Mouse (Mus musculus) kidney, postnatal 10 days (tissue): Measurements from ENCODE around the gene Itpr2.
"Not testable (repeated sequence)": the region's sequence is repeated elsewhere in the genome, so short reads cannot be mapped to it uniquely, and the experiment has no call there.

ENCODE experiments used
- DNase-seq: peaks from one replicate; pipeline ENCODE4 v3.0.0; 2021; ENCODE audit warnings: mixed read lengths

Itpr2 gene

DNA sequence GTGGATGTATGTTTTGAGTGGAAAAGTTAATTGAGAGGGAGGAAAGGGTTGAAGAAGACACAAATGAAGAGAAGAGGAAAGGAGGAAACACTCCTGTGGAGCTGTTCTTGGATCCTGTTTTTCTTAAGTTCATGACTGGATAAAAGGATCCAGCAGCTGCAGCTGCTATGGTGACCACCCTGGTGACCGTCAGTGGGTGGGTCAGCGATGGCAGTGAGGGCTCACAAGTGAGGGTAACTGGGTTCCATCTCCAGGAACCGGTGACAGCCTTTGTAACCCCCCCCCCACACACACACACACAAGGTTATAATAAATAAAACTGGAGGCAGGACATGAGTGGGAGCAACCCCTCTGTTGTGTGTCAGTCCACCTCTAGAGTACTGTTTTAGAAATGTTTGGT, 833 bp upstream of the Itpr2 start:
- no peak for DNase-seq

DNA sequence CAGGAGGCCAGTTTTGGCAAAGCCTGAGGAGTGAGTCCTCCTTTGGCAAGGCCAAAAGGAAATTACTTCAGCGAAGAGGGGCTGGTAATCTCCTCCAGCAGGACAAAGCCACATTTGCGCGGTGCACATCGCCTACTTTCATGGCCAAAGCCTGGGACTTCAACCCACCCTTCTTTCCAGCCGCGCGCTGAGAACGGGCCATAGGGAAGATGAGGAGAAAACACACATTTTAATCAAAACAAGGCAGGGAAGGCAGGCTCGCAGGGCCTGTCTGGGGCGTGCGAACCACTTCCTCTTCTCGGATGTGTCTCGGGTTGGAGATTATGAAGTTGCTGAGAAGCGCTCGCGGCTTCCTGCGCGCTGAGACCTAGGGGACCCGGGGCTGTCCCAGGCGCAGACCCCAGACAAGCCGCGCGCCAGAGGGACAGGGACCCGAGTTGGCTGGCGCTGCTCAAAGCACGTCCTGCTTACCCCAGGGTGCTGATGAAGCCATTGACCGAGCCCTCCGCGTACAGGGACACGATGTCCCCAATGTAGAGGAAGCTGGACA, 632 bp downstream of the Itpr2 start:
- DNase-seq, result peak; percentile 66

DNA sequence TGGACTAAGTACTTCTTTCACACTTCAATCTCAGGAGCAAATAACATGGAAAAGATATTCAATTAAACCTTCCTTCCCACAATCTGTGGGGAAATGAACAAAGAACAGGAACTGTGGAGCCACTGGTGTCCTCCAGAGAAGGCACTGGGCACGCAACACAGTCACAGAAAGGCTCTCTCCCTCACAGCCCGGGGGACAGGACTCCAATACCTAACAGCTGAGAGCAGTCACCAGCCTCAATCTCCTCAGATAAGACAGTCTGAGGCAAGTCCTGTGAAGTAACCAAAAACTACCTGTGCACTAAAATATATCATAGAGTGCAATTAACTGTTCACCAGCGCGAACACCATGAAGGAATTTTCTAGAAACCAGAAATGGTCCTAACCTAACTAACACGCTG, 1.3 kb downstream of the Itpr2 start:
- DNase-seq, result no peak

DNA sequence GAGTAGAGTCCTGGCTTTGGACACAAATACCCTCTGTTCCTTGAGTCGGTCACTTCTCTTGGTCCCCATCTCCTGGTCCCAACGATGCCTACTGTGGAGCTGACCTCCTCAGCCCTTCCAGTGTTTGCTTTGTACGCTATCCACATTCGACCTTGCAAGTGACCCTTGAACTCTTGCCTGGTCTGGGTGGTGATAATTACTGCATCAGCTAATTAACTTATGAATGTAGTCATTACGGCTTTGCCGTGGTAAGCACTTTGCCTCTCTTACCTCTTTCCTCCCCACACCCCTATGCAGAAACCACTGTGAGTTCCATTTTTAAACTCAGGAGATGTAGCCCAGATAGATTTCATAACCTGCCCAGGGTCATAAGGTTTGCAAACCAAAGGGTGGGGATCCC, 1.8 kb downstream of the Itpr2 start:
- DNase-seq, result no peak

DNA sequence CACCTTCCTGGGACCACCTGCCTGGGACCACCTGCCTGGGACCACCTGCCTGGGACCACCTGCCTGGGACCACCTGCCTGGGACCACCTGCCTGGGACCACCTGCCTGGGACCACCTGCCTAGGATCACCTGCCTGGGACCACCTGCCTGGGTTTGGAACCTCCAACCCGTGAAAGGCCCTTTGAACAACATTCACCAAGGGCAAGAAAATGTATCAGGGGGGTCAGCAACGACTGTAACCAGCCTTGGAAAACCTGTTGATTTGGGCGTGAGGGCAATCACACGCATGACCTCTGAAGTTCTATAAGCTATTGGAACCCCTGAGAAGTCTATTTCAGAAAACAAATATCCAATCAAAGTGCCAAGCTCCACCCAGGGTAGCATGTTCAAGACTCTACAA, 2.5 kb downstream of the Itpr2 start:
- DNase-seq, result no peak

DNA sequence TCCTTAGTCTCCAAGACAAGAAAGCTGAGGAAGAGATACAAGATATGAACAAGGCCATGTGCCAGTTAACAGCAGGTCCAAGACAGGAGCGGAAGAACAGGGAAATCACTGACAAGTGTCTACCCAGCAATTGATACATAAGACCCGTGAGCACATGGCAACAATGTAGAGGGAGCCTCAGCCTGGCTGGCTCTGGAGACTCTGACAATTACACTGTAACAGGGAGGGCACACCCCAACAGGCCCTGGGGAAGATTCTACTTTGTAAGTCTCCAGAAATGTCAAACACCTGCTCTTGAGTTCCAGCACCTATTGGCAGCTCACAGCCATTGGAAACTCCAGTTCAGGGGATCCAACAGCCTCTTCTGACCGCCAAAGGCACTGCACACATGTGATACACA, 3.6 kb downstream of the Itpr2 start:
- no peak for DNase-seq

DNA sequence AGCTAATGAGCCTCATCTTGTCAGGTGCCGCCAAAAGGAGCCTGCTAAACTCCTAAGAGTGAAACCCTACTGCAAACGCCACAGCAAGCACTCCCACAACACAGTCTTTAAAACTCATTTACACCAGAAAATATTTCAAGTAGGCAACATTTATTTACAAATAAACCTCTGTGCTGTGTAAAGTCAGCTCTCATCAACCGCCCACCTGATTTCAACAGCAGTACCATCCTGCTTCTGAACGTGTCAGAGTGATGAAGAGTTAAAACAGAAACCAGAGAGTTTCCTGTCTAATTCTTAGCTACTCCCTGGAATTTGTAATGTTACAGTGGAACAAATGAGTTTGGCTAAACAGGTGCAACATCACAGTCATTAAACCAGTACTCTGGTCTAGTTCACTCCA, 4.2 kb downstream of the Itpr2 start:
- no peak for DNase-seq

DNA sequence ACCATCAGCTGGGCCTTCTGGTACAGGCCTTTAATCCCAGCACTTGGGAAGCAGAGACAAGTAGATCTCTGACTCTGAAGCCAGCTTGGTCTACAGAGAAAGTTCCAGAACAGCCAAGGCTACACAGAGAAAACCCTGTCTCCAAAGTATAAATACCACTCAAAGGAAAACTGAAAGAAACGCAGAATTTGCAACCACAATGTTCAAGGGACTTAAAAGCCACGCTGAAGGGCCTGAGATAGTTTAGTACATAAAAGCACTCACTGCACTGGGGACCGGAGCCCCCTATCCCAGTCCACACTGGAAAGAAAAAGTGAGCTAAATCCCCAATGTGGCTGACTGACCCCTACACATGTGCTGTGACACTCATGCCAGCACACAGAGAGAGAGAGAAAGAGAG, 4.6 kb downstream of the Itpr2 start:
- DNase-seq, result no peak

DNA sequence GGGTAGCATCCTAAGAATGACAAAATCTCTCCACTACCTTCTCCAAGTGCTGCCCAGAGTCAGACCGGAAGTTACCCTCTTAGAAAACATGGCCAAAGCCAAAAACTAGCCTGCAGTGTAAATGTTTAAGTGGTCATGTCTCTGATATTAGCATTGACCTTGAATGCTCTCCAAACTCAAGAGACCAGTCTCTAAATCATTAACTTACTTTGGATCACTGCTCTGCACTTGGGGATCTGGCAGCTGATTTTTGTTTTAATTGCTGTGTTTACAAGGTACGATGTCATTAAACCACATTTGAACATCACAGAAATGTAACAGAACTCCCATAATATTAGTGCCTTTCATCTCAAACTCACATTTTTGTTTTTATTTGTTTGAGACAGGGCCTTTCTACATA, 10.3 kb downstream of the Itpr2 start:
- DNase-seq, result no peak

DNA sequence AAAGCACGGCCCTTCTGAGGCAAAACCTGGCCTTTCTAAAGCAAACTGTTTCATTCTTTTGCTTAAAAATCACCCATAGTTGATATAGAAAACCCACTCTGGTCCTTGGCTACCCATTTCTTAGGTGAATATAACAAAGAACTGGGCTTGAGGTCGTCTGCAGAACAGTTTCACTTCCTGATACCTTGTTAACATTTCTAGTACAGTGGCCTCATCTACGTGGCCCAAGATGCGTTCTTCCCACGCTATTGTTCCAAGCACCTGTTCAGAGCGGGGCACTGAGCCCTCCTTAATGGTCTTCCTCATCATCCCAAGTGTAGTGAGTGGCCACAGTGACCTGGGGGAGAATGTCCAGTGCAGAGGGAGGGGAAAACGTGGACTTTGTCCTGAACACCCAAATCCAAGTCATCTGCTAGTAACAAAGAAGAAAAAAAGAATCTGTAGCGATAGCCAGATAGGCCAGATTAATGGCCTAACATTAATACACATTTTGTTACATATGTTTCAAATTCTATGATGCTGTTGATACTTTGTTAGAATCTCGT, 11.5 kb downstream of the Itpr2 start:
- no peak for DNase-seq

DNA sequence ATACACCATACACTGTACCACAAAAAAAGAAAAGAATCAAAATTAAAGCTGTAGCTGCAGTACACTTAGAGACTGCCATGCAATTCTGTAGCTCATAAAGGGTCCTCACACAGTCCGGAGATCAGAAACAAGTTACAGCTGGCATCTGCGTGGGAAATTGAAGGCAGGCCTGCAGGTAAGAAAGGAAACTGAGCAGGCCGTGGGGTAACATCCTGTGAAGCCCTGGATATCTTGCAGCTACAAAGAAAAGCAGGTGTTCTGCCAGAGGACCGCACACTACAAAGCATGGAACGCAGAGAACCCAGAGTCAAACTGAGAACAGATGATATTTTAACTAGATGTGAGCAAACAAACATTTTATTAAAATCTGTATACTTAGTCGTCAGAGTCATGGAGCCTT, 12.2 kb downstream of the Itpr2 start:
- DNase-seq, result no peak

DNA sequence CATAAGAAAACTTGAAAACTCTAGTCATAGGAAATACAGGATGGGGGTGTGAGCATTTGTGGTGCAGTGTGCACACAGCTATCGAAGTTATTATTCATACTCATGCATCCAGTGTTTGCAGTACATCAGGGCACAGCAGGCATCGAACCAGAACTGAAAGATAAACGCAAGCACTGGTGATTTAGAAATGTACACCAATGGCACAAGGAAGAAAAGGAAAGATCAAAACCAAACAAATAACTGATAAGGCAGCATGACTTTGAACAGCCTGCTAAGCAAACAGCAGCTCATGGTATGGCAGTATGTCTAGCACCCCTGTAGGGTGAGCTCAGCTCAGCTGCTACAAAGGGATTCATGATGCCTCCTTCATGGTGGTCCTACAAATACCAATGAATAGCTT, 13.3 kb downstream of the Itpr2 start:
- no peak for DNase-seq

DNA sequence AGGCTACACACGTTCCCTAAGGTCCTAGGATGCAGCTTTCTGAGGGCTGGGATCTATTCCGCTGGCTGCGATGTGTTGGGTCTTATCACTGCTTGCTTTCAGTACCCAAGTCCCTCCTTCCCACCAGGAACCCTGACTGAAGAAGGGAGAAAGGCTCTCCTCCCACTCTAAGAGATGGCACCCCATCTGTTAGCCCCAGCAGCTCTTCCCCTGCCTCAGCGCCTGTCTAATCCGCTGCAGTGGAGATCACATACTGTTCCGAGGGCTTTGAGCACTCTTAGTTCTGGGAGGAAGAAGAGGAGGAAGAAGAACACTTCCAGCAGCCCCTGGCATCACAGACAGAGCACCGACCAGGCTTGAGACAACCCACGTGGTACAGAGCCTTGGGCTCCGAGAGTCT, 14.9 kb downstream of the Itpr2 start:
- no peak for DNase-seq

DNA sequence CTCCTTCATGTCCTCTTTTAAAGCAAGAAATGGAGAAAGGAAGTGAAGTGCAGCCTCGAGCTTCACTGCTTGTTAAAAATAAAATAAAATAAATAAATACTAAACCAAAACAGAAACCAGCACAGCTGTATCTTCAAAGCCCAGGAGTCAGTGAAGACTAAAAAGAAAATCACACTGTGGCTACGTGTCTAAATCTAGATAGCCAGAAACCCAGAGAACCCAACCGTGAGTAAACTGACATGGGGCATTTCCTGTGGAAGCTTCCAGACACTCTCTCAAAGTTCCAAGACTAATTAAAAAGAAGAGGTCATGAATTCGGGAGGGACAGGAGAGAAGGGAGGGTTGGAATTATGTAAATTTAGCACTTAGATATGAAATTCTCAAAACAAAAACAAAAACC, 15.9 kb downstream of the Itpr2 start:
- DNase-seq, result no peak

DNA sequence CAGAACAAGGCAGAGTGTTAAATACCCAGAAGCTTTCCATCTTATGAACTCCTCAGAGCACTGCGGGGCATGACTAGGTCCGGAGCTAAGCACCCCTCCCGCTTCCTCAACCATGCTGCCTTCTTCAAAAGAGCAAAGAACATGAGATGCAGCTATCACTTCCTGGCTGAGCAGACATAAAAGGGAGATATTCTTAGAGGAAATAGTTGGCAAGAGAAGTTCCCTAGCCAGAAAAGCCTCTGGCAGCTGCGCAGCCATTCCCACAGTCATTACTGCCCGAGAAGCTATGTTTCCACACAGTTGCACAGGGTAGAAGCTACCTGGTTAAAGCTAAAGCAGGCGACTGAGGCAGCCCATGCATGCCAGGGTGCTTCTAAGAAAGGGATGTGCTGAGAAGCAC, 20.6 kb downstream of the Itpr2 start:
- DNase-seq, result no peak

DNA sequence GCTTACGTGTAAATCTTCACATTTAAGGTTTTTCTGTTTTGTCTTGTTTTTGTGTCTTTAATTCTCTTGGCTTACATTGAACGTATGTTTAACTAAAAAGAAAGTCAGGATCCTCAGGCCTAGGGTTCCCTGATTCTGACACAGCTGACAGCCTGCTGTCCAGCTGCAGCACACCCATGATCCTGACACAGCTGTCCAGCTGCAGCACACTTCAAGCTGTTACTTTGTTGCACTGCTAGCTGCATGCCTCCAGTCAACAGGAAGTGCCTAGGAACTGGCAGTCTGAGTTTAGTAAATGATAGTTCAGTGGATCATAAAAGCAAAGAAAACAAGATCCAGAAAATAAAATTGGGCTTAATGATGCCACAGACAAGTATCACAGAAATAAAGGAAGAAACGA, 21.1 kb downstream of the Itpr2 start:
- DNase-seq, result no peak

DNA sequence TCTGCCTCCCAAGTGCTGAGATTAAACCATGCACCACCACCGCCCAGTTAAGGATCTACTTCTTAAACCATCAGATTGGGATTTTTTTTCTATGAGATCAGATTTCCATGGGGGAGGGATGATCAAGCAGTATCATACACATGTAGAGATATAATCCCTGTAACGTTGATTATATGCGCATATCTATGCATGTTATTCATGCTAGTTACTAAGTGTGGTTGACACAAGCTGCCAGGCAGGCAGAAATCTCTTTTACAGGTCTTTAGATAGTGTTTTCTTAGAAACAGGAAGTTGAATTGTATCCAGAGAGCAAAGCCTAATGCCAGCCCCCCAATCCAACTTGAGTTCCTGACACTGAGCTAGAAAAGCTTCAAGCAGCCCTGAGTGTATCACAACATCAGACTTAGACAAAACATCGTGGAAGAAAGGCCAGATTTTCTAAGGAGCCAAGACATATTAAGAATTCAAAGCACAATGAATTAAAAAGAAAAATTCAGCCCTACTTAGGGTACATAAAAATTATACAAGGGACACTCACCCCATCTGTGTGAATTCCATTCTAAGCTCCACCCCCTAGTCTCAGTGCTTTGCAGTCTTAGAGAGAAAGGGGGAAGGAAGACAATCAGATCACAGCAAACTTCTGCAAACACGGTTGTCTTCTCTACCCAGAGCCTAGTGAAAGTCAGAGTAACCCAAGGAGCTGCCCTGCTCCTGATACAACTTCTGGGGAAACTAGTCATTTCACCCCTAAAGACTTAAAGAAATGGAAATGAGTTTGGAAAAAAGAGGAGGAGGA, 22.9 kb downstream of the Itpr2 start:
- DNase-seq, result no peak

DNA sequence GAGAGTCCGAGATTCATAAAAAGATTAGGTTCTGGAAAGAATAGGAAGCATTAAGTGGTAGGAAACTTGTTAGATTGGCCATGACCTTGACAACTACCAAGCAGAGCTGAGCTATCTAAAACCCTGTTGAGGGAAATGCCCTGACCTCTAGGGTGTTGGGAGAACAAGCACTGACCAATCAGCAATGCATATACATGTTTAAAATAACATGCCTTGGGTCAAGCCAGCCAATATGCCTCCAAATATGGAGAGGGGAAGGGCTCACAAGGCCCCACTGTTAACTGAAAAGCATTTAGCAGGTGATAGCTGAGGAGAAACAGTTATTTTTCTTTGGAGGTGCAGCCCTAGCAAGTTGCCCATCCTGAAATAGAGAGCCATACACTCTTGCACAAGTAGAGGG, 25.2 kb downstream of the Itpr2 start:
- DNase-seq, result no peak

DNA sequence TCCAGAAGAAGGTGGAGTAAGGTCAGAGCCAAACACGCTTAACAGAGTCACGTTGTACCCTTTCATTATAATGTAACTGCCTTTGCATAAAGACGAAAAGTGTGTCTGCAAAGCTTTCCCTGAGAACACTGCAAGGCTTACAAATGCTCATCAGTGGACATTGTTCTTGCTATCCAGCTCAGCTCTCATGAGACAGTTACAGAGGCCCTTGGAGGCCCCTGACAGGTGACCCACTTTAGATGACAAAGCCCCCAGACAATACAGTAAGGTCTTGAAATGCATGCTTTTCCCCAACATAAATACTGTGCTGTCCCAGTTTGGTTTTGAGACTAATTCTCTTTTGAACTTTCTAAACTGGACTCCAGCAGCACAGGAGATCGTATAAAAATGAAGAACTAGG, 27.9 kb downstream of the Itpr2 start:
- no peak for DNase-seq

DNA sequence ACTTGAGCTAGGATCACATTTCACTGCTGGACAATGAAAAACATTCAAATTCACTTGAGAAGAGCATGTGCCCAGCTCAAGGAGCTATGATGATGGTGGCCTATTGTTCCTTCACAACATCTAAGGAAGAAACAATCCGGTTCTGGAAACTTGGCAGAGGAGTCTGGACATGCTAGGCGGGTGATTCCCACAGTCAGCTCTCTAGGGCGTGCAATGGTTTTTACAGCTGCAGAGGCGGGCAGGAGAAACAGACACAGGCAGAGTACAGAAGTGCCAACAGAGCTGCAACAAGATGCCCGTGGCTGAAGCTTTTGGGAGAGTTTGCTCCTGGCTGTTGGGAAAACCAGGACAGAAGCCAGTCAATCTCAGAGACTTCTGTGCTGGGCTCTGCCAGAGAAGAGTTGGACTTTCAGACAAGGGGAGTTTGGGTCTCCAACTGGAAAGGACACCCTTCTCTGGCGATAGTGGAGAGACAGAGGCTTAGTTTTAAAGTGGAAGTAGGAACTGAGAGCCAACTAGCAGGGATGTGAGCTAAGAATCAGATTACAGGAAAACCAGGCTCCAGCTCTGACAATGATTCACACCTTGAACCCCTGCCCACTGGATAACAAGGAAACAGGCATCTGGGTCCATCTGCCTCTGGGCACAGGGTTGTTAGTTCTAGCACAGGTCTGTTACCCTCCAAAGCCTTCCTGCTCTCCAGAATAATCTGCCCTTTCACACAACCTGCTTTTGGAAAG, 28.6 kb downstream of the Itpr2 start:
- no peak for DNase-seq

DNA sequence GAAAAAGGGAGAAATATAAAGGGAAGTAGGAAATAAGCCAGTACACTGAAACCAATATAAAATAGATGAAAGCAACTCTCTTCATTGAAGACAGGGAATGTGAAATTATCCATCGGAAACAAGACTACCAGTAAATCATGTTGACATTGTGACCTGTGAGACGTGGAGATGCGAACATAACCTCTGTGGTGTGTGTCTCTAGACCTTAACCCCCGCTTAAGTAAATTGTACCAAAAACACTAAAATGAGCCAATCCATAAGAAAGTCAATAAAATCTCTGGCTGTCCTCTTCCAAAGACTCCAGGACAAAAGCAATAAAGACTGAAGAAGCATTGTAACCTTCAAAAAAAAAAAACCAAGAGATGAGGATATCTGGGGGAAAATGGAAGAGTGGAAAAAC, 31.6 kb downstream of the Itpr2 start:
- no peak for DNase-seq

DNA sequence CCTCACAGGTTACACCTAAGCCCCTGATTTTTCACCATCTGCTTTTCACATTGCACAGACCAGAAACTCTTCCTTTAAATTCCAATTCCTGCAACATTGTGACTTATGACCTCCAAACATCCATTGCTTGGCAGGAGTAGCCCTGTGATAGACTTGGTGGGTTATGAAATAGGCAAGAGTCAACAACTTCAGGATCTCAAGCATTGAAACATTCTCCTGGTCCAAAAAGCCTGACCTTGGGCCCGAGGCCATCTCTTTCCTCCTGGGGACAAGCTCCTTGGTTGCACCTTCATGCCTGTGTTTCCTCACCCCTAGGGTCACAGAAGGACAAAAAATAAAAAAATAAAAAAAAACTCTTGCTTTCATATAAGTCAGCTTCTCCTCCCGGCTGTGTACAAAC, 32.1 kb downstream of the Itpr2 start:
- DNase-seq, result no peak

DNA sequence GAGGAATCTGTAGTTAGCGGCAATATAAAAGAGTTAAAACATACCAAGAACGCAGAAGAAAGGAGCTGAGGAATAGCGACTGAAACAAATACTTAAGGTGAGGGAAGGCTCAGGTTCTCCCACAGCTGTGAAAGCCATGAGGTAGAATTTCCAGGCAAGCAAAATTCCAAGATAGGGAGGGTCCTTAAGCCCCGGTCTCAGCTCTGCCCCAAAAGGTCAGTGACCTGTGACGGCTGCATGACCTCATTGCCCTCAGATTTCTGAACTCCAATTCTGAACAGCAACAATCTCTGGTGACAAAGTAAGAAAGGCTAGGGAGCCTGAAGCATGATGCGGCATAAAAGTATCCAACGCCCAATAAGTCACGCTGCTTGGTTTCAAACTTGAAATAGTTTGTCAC, 33.7 kb downstream of the Itpr2 start:
- DNase-seq, result no peak

DNA sequence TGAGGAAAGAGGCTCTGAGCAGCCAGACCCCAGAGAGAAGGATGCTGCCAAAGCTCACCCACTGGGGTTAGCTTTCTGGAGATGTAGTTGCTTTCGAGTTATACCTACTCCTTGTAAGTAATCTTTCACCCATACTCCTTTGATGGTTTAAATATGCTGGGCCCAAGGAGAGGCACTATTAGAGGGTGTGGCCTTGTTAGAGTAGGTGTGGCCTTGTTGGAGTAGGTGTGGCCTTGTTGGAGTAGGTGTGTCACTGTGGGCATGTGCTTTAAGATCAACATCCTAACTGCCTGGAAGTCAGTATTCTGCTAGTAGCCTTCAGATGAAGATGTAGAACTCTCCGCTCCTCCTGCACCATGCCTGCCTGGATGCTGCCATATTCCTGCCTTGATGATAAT, 37.4 kb downstream of the Itpr2 start:
- DNase-seq, result not testable (repeated sequence)
